8 mouse cellular contexts compared by ENCODE assay signal in genomic region chr19:18630221-18631119, GRCm38 (mm10). TPM values are rescaled to one million over a fixed set of nuclear protein-coding genes. Genes with fewer than 3 reads are reported as not detected.
DNase-seq lines count a peak whose midpoint lies in the region; ATAC-seq and TF ChIP-seq lines count a peak whose summit lies in the region.

No protein-coding gene starts in this region.

- peak overlapping the region; percentile 17; the same call in 1 of the 2 replicates for H3K4me3 ChIP-seq in thymus, adult 2 months (ENCODE audit: control insufficient read depth, insufficient read depth, low read length)
- H3K4me3 ChIP-seq in embryonic facial prominence, embryonic 12.5 days, result peak overlapping the region; percentile 77
- peak overlapping the region; percentile 80 for H3K4me3 ChIP-seq in hindbrain, embryonic 10.5 days
- peak overlapping the region; percentile 78 for H3K4me3 ChIP-seq in limb, embryonic 14.5 days (replicated peaks; ENCODE audit: low read length)
- peak overlapping the region; percentile 75 for H3K4me3 ChIP-seq in midbrain, postnatal 0 days (ENCODE audit: low read depth, low read length)

- H3K36me3 ChIP-seq in thymus, adult 2 months (ENCODE audit: control insufficient read depth, insufficient read depth, low read length), result no peaks in the 10 kb centered on the region
- H3K36me3 ChIP-seq in embryonic facial prominence, embryonic 12.5 days, result no peaks in the 10 kb centered on the region
- H3K36me3 ChIP-seq in hindbrain, embryonic 10.5 days, result no peaks in the 10 kb centered on the region
- H3K36me3 ChIP-seq in limb, embryonic 14.5 days (ENCODE audit: control insufficient read depth, insufficient read depth, low read length), result no peaks in the 10 kb centered on the region
- H3K36me3 ChIP-seq in midbrain, postnatal 0 days (ENCODE audit: insufficient read depth, low read length), result no peaks in the 10 kb centered on the region

- 0 out of 2 replicates have a peak, but pooled peaks cover 5% of the 10 kb centered on the region for H3K4me1 ChIP-seq in thymus, adult 2 months (replicated peaks; ENCODE audit: control insufficient read depth, insufficient read depth, low read length)
- H3K4me1 ChIP-seq in embryonic facial prominence, embryonic 12.5 days, result 0 out of 2 replicates have a peak, but pooled peaks cover 4% of the 10 kb centered on the region
- H3K4me1 ChIP-seq in hindbrain, embryonic 10.5 days (replicated peaks), result peaks cover 11% of the 10 kb centered on the region; the same call in 1 of the 2 replicates
- peaks cover 7% of the 10 kb centered on the region; the same call in 1 of the 2 replicates for H3K4me1 ChIP-seq in limb, embryonic 14.5 days (ENCODE audit: control insufficient read depth, insufficient read depth, low read length)
- no peaks in the 10 kb centered on the region for H3K4me1 ChIP-seq in midbrain, postnatal 0 days (ENCODE audit: insufficient read depth, low read length)

- TF ChIP-seq CTCF in thymus, adult 2 months (IDR thresholded peaks at IDR 0.05; ENCODE audit: borderline replicate concordance, control insufficient read depth, extremely low read depth, insufficient read depth, low read length, poor library complexity), result no peak
- no peak for TF ChIP-seq CTCF in midbrain, postnatal 0 days (IDR thresholded peaks at IDR 0.05)

- no peak for TF ChIP-seq POLR2A in thymus, adult 2 months (IDR thresholded peaks at IDR 0.05; ENCODE audit: control insufficient read depth, extremely low read depth, insufficient read depth, low read length, poor library complexity)
- no peak for TF ChIP-seq POLR2A in limb, embryonic 14.5 days (IDR thresholded peaks at IDR 0.05; ENCODE audit: borderline replicate concordance, extremely low read depth, insufficient read depth, insufficient read length)

- peak overlapping the region; percentile 66; the same call in 1 of the 2 replicates for H3K9ac ChIP-seq in embryonic facial prominence, embryonic 12.5 days
- H3K9ac ChIP-seq in limb, embryonic 14.5 days (ENCODE audit: low read depth, low read length, severe bottlenecking), result peak overlapping the region; percentile 65
- H3K9ac ChIP-seq in midbrain, postnatal 0 days (replicated peaks; ENCODE audit: low read length, poor library complexity, severe bottlenecking), result peak overlapping the region; percentile 54

- no peak overlapping the region for H3K27ac ChIP-seq in thymus, adult 2 months (ENCODE audit: control insufficient read depth, insufficient read depth, low read length)
- H3K27ac ChIP-seq in embryonic facial prominence, embryonic 12.5 days, result 0 out of 2 replicates have a peak overlapping the region, but pooled peaks have one; percentile 67
- peak overlapping the region; percentile 86; the same call in 1 of the 2 replicates for H3K27ac ChIP-seq in hindbrain, embryonic 10.5 days
- no peak overlapping the region for H3K27ac ChIP-seq in limb, embryonic 14.5 days (replicated peaks; ENCODE audit: low read depth, low read length)
- H3K27ac ChIP-seq in midbrain, postnatal 0 days (ENCODE audit: low read depth, low read length), result 0 out of 2 replicates have a peak overlapping the region, but pooled peaks have one; percentile 59

- H3K27me3 ChIP-seq in thymus, adult 2 months (ENCODE audit: control insufficient read depth, insufficient read depth, low read length), result no peaks in the 10 kb centered on the region
- no peaks in the 10 kb centered on the region for H3K27me3 ChIP-seq in embryonic facial prominence, embryonic 12.5 days
- peaks cover 15% of the 10 kb centered on the region for H3K27me3 ChIP-seq in hindbrain, embryonic 10.5 days (ENCODE audit: insufficient read depth, poor library complexity, severe bottlenecking)
- no peaks in the 10 kb centered on the region for H3K27me3 ChIP-seq in limb, embryonic 14.5 days (ENCODE audit: control insufficient read depth, insufficient read depth, low read length)
- H3K27me3 ChIP-seq in midbrain, postnatal 0 days (ENCODE audit: insufficient read depth, low read length), result no peaks in the 10 kb centered on the region; the same call in 1 of the 2 replicates

- WGBS in thymus, adult 2 months, result 15% methylated on average over 17 of the region's 17 CpGs
- WGBS in embryonic facial prominence, embryonic 12.5 days, result 8% methylated on average over 17 of the region's 17 CpGs
- 13% methylated on average over 17 of the region's 17 CpGs for WGBS in hindbrain, embryonic 10.5 days
- 5% methylated on average over 17 of the region's 17 CpGs for WGBS in limb, embryonic 14.5 days
- WGBS in midbrain, postnatal 0 days, result 8% methylated on average over 17 of the region's 17 CpGs

- DNase-seq in thymus, adult 2 months, result peak; percentile 23
- DNase-seq in thymus, postnatal 10 days (ENCODE audit: low spot score in 2 of 2), result no peak
- peak; percentile 33 for DNase-seq in hindbrain, embryonic 10.5 days (ENCODE audit: low spot score)
- DNase-seq in limb, embryonic 14.5 days (ENCODE audit: low spot score), result no peak
- DNase-seq in midbrain, postnatal 0 days (ENCODE audit: low spot score), result no peak
- no peak for DNase-seq in cerebellum, adult 11 months

- no peak for ATAC-seq in embryonic facial prominence, embryonic 12.5 days (ENCODE audit: insufficient number of reproducible peaks, insufficient read depth, low FRiP score, low TSS enrichment)
- no peak for ATAC-seq in limb, embryonic 14.5 days (ENCODE audit: low FRiP score, low read depth)
- ATAC-seq in midbrain, postnatal 0 days (ENCODE audit: low FRiP score), result no peak
- ATAC-seq in erythroid progenitor cell, adult 5-6 weeks (replicated peaks; ENCODE audit: low FRiP score, poor library complexity, severe bottlenecking), result no peak

- H3K4me2 ChIP-seq in embryonic facial prominence, embryonic 12.5 days (replicated peaks), result peak overlapping the region; percentile 84
- peak overlapping the region; percentile 83 for H3K4me2 ChIP-seq in limb, embryonic 14.5 days (replicated peaks; ENCODE audit: low read depth, low read length, severe bottlenecking)
- H3K4me2 ChIP-seq in midbrain, postnatal 0 days (ENCODE audit: low read depth, low read length, poor library complexity, severe bottlenecking), result peak overlapping the region; percentile 97

- H3K9me3 ChIP-seq in embryonic facial prominence, embryonic 12.5 days, result no peaks in the 10 kb centered on the region
- no peaks in the 10 kb centered on the region for H3K9me3 ChIP-seq in hindbrain, embryonic 10.5 days
- no peaks in the 10 kb centered on the region for H3K9me3 ChIP-seq in limb, embryonic 14.5 days (ENCODE audit: control insufficient read depth, low read length)
- no peaks in the 10 kb centered on the region for H3K9me3 ChIP-seq in midbrain, postnatal 0 days (ENCODE audit: low read length)

RNA-seq across cellular contexts. Expression of gene Ostf1, which starts 1.2 kb away (rescaled TPM):
- polyA plus RNA-seq in thymus, adult 2 months (2012; rRNA removed), result 59.9 and 64.2 TPM in 2 replicates
- polyA plus RNA-seq in embryonic facial prominence, embryonic 12.5 days (2016; fragmentation: Nextera tagmentation; extraction: Ambion mirVana), result 45.8 and 53.1 TPM in 2 replicates
- 49.7 and 52.1 TPM in 2 replicates for polyA plus RNA-seq in hindbrain, embryonic 10.5 days (2016; fragmentation: Nextera tagmentation; extraction: Ambion mirVana)
- polyA plus RNA-seq in limb, embryonic 14.5 days (2012; rRNA removed), result 40.2 and 51.6 TPM in 2 replicates
- 99.1 and 108 TPM in 2 replicates for polyA plus RNA-seq in limb, embryonic 14.5 days (2014; fragmentation: Nextera tagmentation; extraction: Ambion mirVana)
- total RNA-seq in midbrain, postnatal 0 days (2014; rRNA removed), result 17.7 and 22.7 TPM in 2 replicates
- 32.8 and 37.6 TPM in 2 replicates for polyA plus RNA-seq in midbrain, postnatal 0 days (2015; fragmentation: Nextera tagmentation; extraction: Ambion mirVana)
- total RNA-seq in erythroid progenitor cell, adult 5-6 weeks (2015; ENCODE audit: low replicate concordance), result 44.0 and 59.8 TPM in 2 replicates
- 38.5 and 49.5 TPM in 2 replicates for total RNA-seq in erythroid progenitor cell, adult 5-6 weeks (2017; ENCODE audit: low replicate concordance)

RNA-seq across cellular contexts. Expression of gene Nmrk1, which starts 1.3 kb away (rescaled TPM):
- polyA plus RNA-seq in thymus, adult 2 months (2012; rRNA removed), result 5.1 and 5.2 TPM in 2 replicates
- polyA plus RNA-seq in embryonic facial prominence, embryonic 12.5 days (2016; fragmentation: Nextera tagmentation; extraction: Ambion mirVana), result 13.9 and 15.6 TPM in 2 replicates
- 7.2 and 7.7 TPM in 2 replicates for polyA plus RNA-seq in hindbrain, embryonic 10.5 days (2016; fragmentation: Nextera tagmentation; extraction: Ambion mirVana)
- 13.6 and 15.8 TPM in 2 replicates for polyA plus RNA-seq in limb, embryonic 14.5 days (2012; rRNA removed)
- 12.4 TPM in 2 replicates for polyA plus RNA-seq in limb, embryonic 14.5 days (2014; fragmentation: Nextera tagmentation; extraction: Ambion mirVana)
- 3.4 and 3.9 TPM in 2 replicates for total RNA-seq in midbrain, postnatal 0 days (2014; rRNA removed)
- polyA plus RNA-seq in midbrain, postnatal 0 days (2015; fragmentation: Nextera tagmentation; extraction: Ambion mirVana), result 3.9 and 4.3 TPM in 2 replicates
- 6.5 TPM in 1 of 2 replicates, not detected in the other for total RNA-seq in erythroid progenitor cell, adult 5-6 weeks (2015; ENCODE audit: low replicate concordance)
- 6.3 TPM in 1 of 2 replicates, not detected in the other for total RNA-seq in erythroid progenitor cell, adult 5-6 weeks (2017; ENCODE audit: low replicate concordance)

RNA-seq across cellular contexts. Expression of gene Carnmt1, which starts 40.1 kb away (rescaled TPM):
- 6.6 and 11.7 TPM in 2 replicates for polyA plus RNA-seq in thymus, adult 2 months (2012; rRNA removed)
- polyA plus RNA-seq in embryonic facial prominence, embryonic 12.5 days (2016; fragmentation: Nextera tagmentation; extraction: Ambion mirVana), result 35.3 and 42.1 TPM in 2 replicates
- polyA plus RNA-seq in hindbrain, embryonic 10.5 days (2016; fragmentation: Nextera tagmentation; extraction: Ambion mirVana), result 21.5 and 26.9 TPM in 2 replicates
- polyA plus RNA-seq in limb, embryonic 14.5 days (2012; rRNA removed), result 15.5 and 17.2 TPM in 2 replicates
- polyA plus RNA-seq in limb, embryonic 14.5 days (2014; fragmentation: Nextera tagmentation; extraction: Ambion mirVana), result 39.7 and 46.5 TPM in 2 replicates
- 8.2 and 10.7 TPM in 2 replicates for total RNA-seq in midbrain, postnatal 0 days (2014; rRNA removed)
- 9.8 and 11.5 TPM in 2 replicates for polyA plus RNA-seq in midbrain, postnatal 0 days (2015; fragmentation: Nextera tagmentation; extraction: Ambion mirVana)
- total RNA-seq in erythroid progenitor cell, adult 5-6 weeks (2015; ENCODE audit: low replicate concordance), result 19.8 and 20.5 TPM in 2 replicates
- total RNA-seq in erythroid progenitor cell, adult 5-6 weeks (2017; ENCODE audit: low replicate concordance), result 10.7 and 19.8 TPM in 2 replicates

Comparison
In these comparisons a context has a peak if more than half of its experiments do, and no peak if none do; other contexts are left out.
1. DNase-seq: peak in thymus, adult 2 months (single experiment) and hindbrain, embryonic 10.5 days (single experiment); none in thymus, postnatal 10 days (0 of 2), limb, embryonic 14.5 days (single experiment), midbrain, postnatal 0 days (single experiment) and cerebellum, adult 11 months (single experiment).
2. H3K27ac ChIP-seq: peak in embryonic facial prominence, embryonic 12.5 days (single experiment), hindbrain, embryonic 10.5 days (single experiment) and midbrain, postnatal 0 days (single experiment); none in thymus, adult 2 months (single experiment) and limb, embryonic 14.5 days (single experiment).
3. H3K4me3 ChIP-seq: peak in every context shown above with its lines; median percentile 80 in hindbrain, embryonic 10.5 days; 78 in limb, embryonic 14.5 days; 77 in embryonic facial prominence, embryonic 12.5 days; 75 in midbrain, postnatal 0 days; 17 in thymus, adult 2 months.
4. Peak in every context shown above with its lines, with median percentiles within 50 percentile points of each other: H3K4me2 ChIP-seq and H3K9ac ChIP-seq.